Mouse (Mus musculus) kidney, adult 11 months (tissue): ENCODE measurements around the gene Zfp711.

Source experiments
- DNase-seq: peaks from one replicate; pipeline ENCODE4 v3.0.0; 2022

The Zfp711 gene

DNA sequence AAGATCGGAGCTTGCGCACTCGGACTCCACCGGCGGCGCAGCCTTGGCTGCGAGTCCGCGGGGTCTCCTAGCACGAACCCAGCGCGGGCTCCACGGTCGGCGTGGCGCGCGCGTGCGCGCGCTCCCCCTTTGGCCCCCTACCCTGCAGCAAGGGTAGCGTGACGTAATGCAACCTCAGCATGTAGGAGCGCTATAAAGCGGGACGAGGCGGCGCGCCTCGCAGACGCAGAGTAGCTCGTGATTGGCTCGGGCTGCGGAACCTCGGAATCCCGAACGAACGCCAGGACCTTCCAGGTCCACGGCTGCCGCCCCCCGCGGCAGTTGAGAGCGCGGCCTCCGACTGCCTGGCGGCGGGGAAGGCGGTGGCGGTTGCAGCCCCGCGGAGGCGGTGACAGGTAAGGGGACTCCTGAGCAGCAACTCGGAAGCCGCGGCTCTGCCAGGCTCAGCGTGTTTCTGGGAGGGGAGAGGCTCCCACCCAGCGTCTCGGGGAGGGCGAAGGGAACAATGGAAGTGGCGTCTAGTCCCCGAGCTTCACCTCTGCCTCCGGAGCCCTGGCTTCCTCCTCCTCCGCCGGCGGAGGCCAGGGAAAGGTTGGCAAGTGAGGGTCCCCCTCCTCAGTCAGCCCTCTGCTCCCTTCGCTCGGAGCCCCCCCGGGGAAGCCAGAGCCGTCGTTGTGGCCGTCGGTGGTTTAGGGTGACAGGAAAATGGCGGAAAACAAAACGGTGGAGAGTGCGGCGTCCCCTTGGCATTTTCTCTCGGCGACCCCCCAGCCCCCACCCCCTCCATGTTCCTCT is at the start of gene Zfp711:
Gene Zfp711 (plus strand): TSS at position 16 of the 795 bp plus-strand sequence.
- DNase-seq, result peak; percentile 19

DNA sequence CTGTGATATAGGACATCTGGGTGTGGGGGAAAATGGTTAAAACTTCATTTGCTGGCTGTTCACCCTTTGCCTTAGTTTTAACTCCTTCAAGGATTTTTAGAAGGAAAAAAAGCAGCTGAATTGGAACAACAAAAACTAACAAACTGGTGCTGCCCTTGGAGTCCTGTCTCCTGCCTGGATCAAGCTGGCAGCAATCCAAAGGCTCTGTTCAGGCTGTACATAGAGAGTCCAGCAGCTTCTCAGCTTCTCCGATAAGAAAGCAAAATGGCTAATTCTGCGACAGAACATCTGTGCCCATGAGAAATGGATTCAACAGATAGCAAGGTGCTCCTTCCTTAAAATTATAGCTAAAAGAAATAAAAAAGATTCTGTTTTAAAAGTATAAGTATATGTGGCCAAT is 32.6 kb upstream of the Zfp711 start:
- DNase-seq, result no peak

DNA sequence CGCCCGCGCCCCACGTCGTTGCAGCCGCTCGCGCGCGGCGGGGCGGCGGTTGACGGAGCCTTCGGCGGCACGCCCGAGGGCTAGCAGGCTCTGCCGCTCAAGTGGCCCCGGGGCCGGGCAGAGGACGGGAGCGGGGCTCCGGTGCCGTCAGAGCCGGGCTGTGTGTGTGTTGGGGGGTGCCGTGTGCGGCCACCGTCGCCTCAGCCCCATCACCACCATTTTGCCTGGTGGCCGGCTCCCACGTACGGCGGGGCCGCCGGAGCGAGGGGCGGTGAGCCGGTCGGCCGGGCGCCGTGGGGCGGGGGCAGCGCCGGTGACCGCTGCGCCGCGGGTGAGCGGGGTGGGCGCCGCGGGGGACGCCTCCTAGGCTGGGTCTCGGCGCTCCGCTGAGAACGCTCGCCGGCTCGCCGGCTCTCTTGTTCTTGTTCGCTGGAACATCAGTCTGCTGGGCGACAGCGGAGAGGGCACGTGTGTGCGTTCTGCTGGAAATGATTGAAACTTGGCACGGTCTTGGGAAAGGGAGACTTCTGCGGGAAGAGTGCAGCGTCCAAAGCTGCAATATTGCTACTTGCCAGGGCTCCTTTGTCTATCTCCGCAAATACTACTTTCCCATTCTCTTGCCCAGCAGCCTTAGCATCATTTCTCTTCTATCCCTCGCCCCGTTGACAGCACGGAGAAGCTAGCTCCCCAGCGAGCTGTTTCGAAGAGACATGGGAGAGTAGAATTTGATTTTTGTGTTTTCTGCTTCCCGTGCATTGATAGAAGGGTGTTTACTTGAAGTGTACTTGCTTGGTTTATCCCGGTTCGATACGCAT is 1.2 kb downstream of the Zfp711 start:
- DNase-seq, result peak; percentile 2

DNA sequence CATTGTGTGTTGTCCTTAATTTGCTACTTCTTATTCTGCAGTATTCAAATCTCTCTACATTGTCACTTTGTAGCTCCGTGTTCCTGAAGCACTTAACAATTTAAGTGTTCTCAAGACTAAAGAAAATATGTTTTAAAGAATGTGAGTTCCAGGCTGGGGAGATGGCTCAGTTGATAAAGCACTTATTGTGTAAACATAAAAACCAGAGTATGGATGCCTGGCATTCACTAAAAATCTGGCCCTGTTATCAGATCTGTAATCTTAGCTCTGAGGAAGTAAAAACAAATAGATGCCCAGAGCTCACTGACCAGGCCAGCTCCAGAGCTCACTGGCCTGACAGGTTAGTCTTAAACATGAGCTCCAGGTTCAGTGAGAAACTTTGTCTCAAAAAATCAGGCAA is 75.2 kb downstream of the Zfp711 start:
- DNase-seq, result no peak

DNA sequence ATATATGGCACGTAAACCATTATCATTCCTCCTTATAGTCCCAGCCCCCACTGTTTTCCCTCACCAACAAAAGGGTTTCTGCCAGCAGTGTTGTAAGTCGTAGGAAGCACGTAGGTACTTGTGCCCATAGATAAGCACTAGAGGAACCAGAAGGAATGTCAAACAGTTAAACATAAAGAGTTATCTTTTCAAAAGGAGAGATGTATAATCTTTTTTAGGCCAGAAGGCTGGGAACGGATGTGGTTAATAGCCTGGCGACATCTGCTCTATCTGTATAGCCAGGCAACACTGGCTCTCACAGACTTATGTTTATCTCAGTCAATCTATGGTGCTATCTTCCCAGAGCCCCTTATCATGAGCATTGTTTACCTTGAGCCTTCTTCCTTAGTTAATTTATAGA is 80.3 kb downstream of the Zfp711 start:
- DNase-seq, result no peak
